Mouse (Mus musculus): ENCODE data around the gene Eps8l2. TPM values are rescaled to one million over a fixed set of nuclear protein-coding genes. Genes with fewer than 3 reads are reported as not detected.

Eps8l2 gene
- total and polyA plus RNA-seq, 3 experiments, result 0.10 TPM; not detected in 2

DNA sequence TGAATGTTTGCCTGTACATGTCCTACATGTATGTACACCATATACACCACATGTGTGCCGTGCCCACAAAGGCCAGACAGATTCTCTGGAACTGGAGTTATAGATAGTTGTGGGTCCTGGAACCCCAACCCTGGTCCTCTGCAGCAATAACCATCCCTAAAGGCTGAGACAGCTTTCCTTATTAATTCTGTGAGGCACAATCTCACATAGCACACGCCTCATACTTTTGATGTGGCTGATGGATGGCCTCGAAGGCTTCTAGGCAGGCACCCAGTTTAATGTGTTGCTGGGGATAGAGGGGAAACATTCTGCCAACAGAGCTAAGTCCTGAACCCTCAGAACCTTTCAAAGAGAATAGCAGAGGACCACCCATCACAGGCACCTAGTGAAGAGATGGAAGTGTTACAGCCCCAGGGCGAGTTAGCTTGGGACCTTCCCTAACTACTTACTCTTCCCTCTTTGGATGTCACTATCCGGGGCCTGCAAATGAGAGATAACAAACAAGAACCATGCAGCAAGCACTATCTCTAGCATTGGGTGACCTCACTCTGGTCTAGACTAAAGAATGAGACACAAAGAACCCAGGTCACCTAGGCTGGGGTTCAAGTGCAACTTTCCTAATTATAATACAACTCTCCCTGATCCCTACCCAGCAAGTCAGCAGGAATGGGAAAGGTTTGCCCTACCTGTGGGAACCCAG, 25.8 kb downstream of the Eps8l2 start:
- Histone ChIP-seq H3K9ac (ENCODE audit: control insufficient read depth, low read depth, low read length, poor library complexity, severe bottlenecking) (no peak overlapping the region), H3K27ac (ENCODE audit: control insufficient read depth, low read depth, low read length) (peak overlapping the region; percentile 14), H3K36me3 (ENCODE audit: control insufficient read depth in 1 of 2, insufficient read depth in 2 of 2, low read length in 2 of 2) (peaks cover 0 to 16% of the 10 kb centered on the region in 2 experiments; a peak in 2 of 4 replicates), H3K9me3 (replicated peaks; ENCODE audit: insufficient read depth, low read length) (no peaks in the 10 kb centered on the region), H3K27me3 (ENCODE audit: control insufficient read depth in 1 of 2, insufficient read depth in 2 of 2, low read length in 2 of 2) (no peaks in the 10 kb centered on the region), H3K4me3 (ENCODE audit: control insufficient read depth in 1 of 2, insufficient read depth in 1 of 2, low read depth in 2 of 2, low read length in 2 of 2) (no peak overlapping the region), H3K4me1 (ENCODE audit: control insufficient read depth in 1 of 2, insufficient read depth in 2 of 2, low read length in 2 of 2) (peaks cover 12 to 20% of the 10 kb centered on the region in 2 experiments), H3K79me2 (ENCODE audit: control insufficient read depth, insufficient read depth, low read length, poor library complexity) (no peaks in the 10 kb centered on the region)
- DNase-seq (ENCODE audit: low read depth, low spot score), result peak; percentile 86
- TF ChIP-seq ZC3H11A (IDR thresholded peaks at IDR 0.05; ENCODE audit: low read depth, low read length) (no peak), UBTF (IDR thresholded peaks at IDR 0.05; ENCODE audit: borderline replicate concordance, insufficient read depth, low read depth, low read length) (no peak), MAZ (IDR thresholded peaks at IDR 0.05; ENCODE audit: low read depth, low read length) (no peak), ZKSCAN1 (IDR thresholded peaks at IDR 0.05; ENCODE audit: low read depth, low read length) (peak; percentile 10; the same call in 1 of the 2 replicates), POLR2AphosphoS2 (IDR thresholded peaks at IDR 0.05; ENCODE audit: low read length) (no peak), MAFK (IDR thresholded peaks at IDR 0.05; ENCODE audit: borderline replicate concordance, low read depth, low read length) (no peak), RAD21 (IDR thresholded peaks at IDR 0.05; ENCODE audit: low read depth, low read length) (no peak), KAT2A (conservative IDR thresholded peaks at IDR 0.05; ENCODE audit: low read depth, low read length) (no peak), POLR2A (IDR thresholded peaks at IDR 0.05; ENCODE audit: control insufficient read depth in 1 of 2, insufficient read depth in 1 of 2, low read depth in 1 of 2, low read length in 2 of 2, poor library complexity in 1 of 2) (no peak), E2F4 (IDR thresholded peaks at IDR 0.05; ENCODE audit: borderline replicate concordance, low read depth, low read length) (no peak), HCFC1 (IDR thresholded peaks at IDR 0.05; ENCODE audit: low read depth, low read length) (no peak), MYB (IDR thresholded peaks at IDR 0.05; ENCODE audit: low read depth, low read length) (no peak), GATA1 (IDR thresholded peaks at IDR 0.05; ENCODE audit: low read depth, low read length) (peak; percentile 95), ELF1 (IDR thresholded peaks at IDR 0.05; ENCODE audit: low read depth, low read length) (no peak), SMC3 (IDR thresholded peaks at IDR 0.05; ENCODE audit: low read depth, low read length) (no peak; the same call in 1 of the 2 replicates), MEF2A (IDR thresholded peaks at IDR 0.05; ENCODE audit: extremely low read depth, insufficient replicate concordance, low read depth, low read length, poor library complexity, severe bottlenecking) (no peak), TAL1 (IDR thresholded peaks at IDR 0.05; ENCODE audit: low read length) (peak; percentile 94), MXI1 (IDR thresholded peaks at IDR 0.05; ENCODE audit: low read depth, low read length) (peak; percentile 59; the same call in 1 of the 2 replicates), BHLHE40 (IDR thresholded peaks at IDR 0.05; ENCODE audit: borderline replicate concordance, low read depth, low read length) (no peak; the same call in 1 of the 2 replicates), CHD1 (IDR thresholded peaks at IDR 0.05; ENCODE audit: low read depth, low read length) (no peak), RCOR1 (IDR thresholded peaks at IDR 0.05; ENCODE audit: low read depth, low read length) (peak; percentile 68; the same call in 1 of the 2 replicates), MAX (IDR thresholded peaks at IDR 0.05; ENCODE audit: low read length) (no peak; the same call in none of the 2 replicates), ZNF384 (IDR thresholded peaks at IDR 0.05; ENCODE audit: low read depth, low read length) (no peak), GABPA (IDR thresholded peaks at IDR 0.05; ENCODE audit: low read depth, low read length) (no peak), NRF1 (IDR thresholded peaks at IDR 0.05; ENCODE audit: insufficient read depth, low read depth, low read length, poor library complexity, severe bottlenecking) (no peak), SIN3A (IDR thresholded peaks at IDR 0.05; ENCODE audit: low read length) (peak; percentile 79), ZMIZ1 (IDR thresholded peaks at IDR 0.05; ENCODE audit: low read depth, low read length) (0 out of 2 replicates have a peak, but pooled peaks have one; percentile 30), ETS1 (IDR thresholded peaks at IDR 0.05; ENCODE audit: low read depth, low read length) (peak; percentile 90), NELFE (IDR thresholded peaks at IDR 0.05; ENCODE audit: low read depth, low read length) (no peak), USF2 (IDR thresholded peaks at IDR 0.05; ENCODE audit: borderline replicate concordance in 1 of 2, insufficient read depth in 1 of 2, low read depth in 1 of 2, low read length in 2 of 2) (no peak), POLR2AphosphoS5 (IDR thresholded peaks at IDR 0.05; ENCODE audit: borderline replicate concordance, low read depth, low read length) (no peak), CTCF (IDR thresholded peaks at IDR 0.05 in 2 of 3, conservative IDR thresholded peaks at IDR 0.05 in 1 of 3; ENCODE audit: control insufficient read depth in 1 of 3, insufficient read depth in 1 of 3, low read depth in 2 of 3, low read length in 3 of 3, poor library complexity in 1 of 3, severe bottlenecking in 1 of 3) (no peak), JUND (IDR thresholded peaks at IDR 0.05; ENCODE audit: low read depth, low read length) (0 out of 2 replicates have a peak, but pooled peaks have one; percentile 54), MYC (IDR thresholded peaks at IDR 0.05; ENCODE audit: low read depth, low read length) (peak; percentile 62), TCF12 (IDR thresholded peaks at IDR 0.05; ENCODE audit: low read depth, low read length) (peak; percentile 93), EP300 (IDR thresholded peaks at IDR 0.05; ENCODE audit: low read depth in 1 of 2, low read length in 2 of 2) (peak; percentile 88 to 89)

All from MEL (cell line).